Mouse (Mus musculus) right cerebral cortex, postnatal 14 days (tissue): ENCODE results near the gene Stard13.

Experiments used
- DNase-seq: peaks from one replicate; pipeline ENCODE4 v3.0.0; 2022

Stard13 gene

DNA sequence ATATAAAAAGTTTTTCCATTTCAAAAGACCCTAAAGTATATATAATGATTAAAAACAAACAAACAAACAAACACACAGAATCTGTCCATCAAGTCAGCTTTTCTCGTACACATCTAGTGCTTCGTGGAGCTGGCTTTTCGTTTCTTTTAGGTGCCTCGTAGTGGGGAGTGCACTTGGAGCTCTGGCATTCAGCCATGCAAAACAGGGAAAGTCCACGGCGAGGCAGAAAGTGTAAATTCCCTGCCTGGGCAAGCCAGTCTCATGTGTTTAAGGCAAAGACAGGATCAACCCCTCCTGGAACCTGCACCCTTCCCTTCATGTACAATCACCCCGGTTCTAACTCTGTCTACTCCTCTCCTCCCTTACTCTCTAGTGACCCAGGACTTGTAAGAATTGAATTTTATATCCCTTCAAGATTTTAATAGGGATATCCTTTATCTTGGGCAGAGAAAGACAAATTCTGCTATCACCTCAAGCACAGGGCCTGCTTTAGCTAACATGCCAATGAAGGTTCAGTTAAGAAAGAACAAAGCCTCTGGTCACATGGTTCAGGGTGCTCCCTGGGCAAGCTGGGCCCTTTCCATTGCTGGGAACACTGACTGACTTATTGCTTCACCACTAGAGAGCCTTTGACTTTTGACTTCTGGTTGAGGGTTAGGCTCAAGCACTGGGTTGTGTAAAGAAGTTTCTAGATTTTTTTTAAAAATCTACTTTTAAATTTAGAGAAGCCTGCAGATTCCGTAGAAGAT, 98.4 kb downstream of the Stard13 start:
- DNase-seq = no peak

DNA sequence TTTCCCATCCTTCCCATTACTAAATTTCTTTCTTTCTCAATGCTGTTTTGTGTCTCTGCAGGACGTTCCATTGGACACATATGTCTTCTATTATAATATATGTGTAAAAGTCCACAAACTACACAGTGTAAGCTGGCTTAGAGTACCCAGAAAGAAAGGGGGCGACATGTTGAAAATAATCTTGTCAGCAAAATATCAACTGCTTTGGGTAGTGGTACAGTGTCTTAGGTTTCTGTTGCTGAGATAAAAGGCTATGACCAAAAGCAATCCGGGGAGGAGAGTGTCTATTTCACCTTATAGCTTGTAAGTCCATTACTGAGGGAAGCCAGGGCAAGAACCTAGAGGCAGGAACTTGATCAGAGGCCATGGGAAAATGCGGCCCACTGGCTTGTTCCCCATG, 99.4 kb downstream of the Stard13 start:
- DNase-seq = no peak

DNA sequence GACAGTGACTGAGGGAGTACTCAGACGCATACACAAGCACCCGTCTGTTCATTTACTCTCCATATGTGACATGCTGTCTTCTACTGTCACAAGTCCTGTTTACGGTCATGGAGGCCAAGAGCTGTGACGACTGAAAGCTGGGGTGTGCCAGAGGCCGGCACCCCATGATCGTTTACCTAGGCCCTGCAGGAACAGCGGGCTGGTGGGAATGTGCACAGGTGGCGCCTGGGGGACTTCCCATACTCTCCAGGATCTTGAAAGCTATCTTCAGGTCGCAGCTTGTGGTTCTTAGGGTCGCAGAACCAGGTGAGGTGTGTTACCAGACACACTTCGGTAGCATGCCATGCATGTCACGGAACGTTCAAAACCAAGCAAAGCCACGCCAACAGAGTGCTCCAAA, 99.9 kb downstream of the Stard13 start:
- DNase-seq = no peak

DNA sequence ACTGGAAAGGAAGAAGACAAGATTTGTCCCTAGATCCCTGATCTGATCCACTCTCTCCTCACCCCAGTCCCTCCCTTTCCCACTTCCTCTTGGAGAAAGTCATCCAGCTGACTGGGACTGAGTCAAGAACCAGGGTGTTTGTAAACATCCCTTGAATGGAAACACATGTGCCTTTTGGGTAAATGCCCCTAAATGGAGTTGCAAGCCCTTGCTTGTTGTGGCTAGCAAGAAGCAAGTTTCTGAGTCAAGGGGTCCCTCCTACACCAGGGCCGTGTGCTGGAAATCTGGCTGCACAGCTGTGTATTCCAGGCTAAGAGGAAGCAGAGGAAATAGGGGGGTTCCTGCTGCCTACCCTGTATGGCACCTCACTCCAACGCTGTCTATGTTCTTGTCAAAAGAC, 103.9 kb downstream of the Stard13 start:
- no peak for DNase-seq

DNA sequence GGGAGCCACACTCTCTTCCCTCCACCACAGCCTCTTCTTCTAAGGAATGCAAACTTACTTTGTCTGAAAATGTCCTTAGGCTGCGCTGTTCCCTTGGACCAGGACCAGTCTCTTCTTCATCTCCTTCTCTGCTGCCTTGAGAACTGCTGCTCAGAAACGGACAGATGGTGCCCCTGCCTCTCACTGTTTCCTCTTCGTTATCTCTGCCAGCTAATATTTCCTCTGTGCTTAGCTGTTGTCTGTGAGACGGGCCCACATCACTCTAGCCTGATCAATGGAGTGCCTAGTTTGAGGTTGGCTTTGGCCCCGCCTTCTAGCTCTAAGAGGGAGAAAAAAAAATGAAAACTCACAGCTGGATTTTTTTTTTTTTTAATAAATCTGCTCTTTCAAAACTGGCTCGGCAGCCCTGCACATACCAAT, 106.3 kb downstream of the Stard13 start:
- no peak for DNase-seq

DNA sequence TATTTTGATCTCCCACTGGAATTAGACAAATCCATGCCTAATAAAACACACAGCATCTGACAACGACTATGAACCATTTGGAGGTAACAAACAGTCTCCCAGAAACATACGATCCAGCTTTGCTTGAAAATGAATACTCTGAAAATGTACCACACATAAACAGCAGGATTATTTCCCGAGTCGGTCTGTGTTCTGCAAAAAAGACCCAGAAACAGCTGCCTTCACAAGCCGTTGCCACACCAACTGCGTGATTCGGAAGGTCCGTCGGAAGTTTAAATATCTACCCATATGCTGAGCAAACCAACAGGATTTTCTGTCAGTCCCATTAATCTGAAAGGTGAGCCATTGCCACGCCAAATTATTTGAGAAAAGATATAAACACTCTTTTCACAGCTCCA, 107.0 kb downstream of the Stard13 start:
- DNase-seq = no peak

DNA sequence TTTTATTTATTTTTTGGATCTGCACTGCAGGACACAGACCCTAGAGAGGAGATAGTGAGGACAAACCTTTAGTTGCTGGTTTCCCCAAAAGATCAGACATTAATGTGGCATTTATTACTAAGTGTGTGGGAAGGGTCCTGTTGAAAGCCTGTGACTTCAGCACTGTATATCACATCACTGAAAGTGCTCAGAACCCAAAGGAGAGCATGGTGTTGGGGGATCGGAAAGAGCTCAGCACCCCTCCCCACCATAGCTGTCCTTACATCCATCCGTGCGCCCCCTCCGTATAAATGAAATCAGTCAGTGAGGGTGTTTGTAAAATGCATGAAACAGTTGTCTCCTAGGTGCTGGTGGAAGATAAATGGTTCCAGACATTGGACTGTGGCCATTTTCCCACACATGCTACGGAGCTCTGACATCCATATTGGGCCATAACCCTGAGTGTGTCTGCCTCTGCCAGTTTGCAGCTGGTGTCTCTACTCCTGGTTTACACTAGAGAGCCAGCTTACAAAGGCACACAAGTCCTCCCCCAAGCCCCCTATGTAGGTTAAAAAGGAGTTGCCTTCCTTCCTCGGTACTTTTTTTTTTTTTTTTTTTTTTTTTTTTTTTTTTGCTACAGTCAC, 107.5 kb downstream of the Stard13 start:
- no peak for DNase-seq

DNA sequence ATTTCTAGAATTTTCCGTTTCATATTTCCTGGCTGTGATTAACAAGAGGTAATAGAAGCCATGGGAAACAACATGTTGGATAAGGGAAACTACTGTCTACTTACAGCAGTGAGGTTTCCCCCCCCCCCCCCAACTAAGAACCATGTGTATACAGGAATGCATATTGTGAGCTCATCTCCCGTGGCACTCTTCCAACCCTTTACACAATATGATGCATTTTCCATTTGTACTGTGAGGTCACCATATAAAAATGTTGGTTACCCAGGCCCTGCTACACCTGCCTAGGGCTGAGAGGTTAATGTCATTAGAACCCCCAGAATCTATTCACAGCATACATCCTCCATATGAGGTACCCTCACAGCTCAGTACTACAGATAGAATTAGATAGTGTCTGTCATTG, 115.8 kb downstream of the Stard13 start:
- no peak for DNase-seq

DNA sequence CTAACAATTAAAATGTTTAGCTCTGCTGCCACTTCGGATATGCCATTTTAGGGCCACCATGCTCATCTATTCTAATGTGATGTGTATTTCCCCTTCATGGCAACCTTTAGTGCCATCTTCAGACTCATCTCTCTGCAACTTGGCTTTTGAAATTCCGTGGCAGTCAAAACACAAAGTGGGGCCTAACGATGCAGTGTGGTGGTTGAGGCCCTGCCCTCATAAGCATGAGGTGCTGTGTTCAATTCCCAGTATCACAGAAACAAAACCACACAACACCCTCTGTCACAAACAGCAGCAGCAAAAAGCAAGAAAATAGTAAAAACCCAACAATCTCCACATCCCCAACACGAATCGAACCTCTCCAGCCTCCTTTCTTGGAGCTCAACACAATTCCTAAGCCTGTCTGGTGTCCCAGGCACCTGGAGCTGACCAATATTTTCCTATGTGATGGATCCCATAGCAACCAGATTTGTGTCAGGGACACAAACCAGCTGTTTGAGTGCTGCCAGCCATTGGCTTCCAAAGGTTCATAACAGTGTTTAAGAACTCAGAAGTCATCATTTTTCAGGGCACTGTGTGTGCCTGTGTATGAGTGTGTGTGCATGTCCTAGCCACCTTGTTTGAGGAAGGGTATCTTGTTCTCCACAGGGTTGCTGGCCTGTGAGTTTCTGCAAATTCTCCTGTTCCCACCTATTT, 117.3 kb downstream of the Stard13 start:
- DNase-seq = no peak

DNA sequence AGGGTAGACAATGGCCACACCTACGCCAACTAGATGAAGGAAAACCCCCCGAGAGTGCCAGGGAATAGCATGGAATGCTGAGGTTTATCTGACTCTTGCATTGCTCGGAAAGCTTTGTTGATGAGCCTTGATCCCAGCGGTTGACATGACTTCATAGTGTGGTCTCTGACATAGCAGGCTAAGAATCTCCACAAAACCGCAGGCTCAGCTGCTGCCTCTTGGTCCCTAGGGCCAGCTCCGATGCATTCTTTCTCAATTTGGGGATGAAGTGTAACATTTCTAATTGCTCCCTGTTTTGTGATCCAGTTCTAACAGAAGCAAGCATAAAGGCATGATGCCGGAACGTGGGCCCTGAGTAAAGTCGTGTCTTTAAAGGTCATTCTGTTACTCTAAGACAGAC, 120.9 kb downstream of the Stard13 start:
- DNase-seq = no peak

DNA sequence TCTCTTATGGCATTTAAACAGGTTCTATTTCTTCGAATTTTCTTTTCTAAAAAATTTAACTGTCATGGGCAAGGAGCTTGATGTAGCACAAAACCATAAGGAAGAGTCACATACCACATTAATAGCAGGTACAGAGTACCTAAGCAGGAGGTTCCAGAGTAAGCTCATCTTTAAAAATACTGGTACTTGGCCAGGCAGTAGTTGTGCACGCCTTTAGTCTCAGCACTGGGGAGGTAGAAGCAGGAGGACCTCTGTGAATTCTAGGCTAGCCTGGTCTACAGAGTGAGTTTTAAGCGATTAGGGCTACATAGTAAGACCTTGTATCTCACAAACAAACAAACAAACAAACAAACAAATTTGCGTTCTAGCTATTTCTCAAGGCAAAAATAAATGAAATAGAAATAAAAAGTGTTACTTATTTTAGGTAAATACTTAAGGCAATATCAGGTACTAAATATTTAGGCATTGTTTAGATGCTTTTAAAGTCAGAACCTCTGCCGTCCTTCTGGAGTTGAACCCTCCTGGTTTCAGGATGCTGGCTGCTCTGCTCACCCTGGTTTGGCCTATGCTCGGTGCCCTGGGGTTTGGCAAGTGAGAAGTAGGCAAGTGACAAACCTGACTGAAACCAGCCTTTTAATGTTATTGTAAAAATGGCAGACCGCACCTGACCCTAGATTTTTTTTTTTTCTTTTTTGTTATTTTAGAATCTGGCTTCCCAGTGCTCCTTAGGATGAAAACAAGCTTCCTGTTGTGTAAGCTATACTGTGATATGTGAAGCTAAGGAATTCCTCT, 122.4 kb downstream of the Stard13 start:
- no peak for DNase-seq

DNA sequence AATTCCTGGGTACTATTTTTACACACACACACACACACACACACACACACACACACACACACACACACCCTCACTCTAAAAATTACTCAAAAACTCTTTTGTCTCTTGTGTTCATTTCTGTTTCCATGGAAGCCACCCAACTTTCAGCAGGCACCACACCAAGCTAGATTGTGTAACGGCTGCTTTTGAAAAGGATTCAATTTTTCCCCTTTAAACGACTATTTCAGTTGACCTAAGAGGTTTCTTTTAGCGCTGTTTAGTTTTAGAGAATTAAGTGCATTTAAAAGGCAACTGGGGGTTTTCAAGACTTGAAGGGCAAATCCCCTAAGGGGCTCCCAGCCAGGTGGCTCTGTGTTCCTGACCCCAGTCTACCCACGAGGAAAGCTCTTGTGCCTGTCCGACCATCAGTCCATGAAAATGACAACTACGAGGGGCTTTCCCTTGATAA, 123.2 kb downstream of the Stard13 start:
- peak; percentile 23 for DNase-seq

DNA sequence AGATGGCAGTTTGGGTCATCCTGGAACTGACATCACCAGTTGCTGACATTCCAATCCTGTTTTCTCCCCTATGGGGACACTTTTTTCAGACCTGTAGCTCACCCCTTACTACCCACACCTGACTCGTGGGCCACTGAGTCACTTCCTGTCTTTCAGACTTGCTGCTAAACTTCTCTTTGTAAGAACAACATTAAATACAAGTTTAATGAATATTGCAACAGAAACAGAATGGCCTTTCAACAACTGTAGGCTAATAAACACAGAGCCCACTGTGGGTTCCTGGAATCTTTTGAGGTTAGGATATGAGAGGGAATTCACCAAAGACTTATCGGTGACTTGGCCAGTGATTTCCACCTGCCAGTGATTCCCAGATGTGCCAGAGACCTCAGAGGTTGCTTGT, 123.8 kb downstream of the Stard13 start:
- DNase-seq = no peak

DNA sequence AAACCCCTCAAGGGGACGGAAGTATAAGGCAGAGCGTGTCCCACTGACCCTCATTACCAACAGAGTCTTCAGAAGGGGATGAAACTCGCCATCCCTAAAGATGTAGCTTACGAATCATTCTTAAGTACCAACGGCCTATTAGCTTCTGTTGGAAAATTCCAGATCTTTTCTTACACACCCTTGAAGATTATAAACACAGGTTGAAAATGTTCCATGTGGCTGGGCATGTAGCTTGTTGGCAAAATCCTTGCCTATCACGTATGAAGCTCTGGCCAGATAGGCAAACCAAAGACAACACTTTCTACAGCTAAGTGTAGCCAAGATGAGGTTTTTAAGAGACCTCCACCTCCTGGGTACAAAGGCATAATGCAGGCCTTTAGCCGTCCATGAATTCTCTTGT, 124.7 kb downstream of the Stard13 start:
- no peak for DNase-seq

DNA sequence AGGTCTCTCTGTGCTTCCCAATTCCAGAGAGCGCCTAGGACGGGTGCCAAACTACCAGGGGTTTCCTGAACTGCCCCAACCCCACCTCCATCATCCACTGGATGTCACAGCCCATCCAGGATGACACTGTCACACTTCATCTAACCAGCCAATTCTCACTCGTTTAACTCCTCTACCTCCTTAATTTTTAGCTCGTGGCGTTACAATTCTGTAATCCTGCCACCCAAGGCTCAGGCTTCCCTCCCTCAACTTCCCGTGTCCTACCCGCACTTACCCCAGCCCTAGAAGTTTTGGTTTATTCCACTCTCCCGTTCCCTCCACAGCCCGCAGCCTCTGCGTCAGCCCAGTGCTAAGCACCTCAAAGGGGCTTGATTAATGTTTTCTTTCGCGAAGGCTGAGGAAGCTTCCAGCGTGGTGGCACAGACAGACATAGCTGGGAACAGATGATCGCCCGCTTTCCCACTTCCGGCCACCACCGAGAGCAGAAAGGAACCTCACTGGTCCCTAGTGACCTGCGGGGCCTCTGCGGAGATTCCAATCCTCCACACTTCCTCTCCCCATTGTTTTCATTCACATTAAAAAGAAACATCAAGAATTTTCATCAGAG, 125.2 kb downstream of the Stard13 start:
- no peak for DNase-seq

DNA sequence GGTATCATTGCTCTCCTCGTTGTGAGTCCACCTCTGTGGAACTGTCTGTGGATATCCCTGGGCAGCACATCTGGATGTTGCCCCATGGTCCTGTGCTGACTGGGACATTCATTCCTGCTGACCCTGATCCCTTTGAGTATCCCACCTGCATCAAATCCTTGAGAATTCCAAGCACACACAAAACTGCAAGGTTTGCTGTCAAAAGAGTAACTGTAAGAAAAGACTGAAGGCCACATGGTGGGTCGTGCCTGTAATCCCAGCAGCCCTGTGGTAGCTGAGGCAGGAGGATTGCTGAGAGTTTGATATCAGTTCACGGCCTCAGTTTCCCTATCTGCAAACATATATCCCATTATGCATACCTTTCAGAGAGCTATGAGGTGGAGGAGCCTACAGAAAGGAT, 126.8 kb downstream of the Stard13 start:
- no peak for DNase-seq

DNA sequence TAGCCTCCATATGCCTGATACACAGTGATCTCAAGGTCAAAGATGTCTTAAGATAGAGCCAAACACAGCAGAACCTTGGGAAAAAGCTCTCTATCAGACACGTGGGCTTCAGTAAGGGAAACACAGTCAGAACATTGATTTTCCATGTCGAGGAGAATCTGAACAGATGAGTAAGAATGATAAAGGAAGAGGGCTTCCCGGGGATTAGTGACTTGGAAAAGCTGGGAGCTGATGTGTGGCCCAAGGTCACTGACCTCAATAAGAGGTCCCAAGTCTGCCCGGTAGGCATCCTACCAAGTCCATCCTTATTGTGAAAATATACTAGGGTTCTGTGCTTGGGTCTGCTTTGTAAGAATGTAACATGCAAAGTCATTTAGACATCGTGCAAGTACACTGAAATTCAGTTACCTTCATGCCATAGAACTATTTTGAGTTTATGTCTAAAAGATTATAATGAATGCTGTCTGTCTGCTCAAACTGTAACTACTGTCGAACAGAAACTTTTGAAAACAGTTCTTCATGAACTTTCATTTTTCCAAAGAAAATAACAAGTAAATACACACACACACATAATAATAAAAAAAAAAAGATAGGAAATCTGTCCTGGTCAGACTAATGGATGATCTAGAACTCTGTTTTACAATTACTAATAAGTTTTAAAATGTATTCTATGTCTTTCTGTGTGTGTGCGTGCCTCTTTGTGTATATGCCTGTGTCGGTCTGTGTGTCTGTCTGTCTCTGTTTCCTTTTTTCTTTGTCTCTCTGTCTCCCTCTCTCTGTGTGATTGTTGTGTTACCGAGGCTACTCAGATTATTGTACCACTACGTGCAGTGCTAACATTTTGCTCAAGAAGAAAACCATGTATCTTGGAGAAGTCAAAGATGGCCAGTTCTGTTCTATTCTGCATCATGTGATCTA, 128.3 kb downstream of the Stard13 start:
- no peak for DNase-seq

DNA sequence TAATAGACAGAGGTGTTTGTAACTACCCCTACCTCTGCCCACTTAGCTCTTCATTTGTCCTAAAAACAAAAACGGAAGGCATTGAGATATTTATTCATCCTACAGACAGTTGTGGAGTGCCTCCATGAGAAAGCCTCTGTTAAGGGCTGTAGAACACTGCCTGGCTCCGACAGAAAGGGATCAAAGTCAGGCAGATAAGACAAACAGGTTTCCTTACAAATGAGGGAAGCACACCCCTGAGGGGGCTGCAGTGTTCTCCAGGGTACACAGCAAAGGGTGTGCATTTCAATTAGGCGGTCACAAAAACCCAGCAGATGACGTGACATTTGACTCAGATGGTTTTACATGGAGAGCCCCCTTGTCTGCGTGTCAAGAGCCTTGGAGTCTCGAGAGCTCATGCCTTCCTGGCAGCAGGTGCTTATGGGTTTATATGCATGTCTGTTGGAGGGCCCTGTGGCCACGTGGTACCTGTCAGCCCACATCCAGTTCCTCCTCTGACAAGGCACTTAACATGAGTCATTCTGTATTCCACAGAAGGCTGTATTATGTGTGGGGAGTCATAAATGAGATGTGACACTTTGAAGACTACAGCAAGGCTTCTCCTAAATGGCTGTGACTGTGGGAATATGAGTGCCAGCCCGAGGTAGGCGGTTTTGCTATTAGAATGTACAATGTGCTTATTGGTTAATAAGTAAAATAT, 129.1 kb downstream of the Stard13 start:
- DNase-seq = no peak

DNA sequence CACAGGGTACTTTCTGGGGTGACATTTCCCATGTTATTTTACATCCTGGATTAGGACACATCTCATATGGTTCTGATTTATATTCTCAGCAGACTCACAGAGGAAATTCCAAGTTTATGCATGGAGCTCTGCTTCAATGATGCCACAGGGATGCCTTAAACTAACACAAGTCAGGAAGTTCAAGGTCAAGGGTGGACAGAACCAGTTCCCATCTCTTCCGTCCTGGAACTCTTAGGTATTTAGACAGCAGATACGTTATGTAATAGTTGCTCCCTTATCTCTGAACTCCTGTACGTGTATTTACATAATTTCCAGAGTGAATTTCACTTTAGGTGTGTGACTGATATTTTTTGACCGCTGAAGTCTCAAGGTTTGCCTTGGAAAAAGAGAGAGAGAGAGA, 130.4 kb downstream of the Stard13 start:
- DNase-seq = no peak

DNA sequence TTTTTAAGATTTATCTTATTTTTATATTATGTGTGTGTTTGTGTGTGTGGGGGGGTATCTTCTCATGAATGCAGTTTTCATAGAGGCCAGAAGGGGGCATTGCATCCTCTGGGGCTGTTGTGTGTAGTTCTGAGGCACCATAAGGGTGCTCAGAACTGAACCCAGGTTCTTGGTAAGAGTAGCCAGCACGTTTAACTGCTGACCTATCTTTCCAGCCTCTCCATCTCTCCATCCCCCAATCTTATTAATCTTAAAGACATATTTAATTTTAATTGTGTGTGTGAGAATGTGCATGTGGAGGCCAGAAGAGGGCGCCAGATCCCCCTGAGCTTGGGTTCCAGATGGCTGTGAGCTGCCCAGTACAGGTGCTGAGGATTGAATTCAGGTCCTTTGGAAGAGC, 131.4 kb downstream of the Stard13 start:
- no peak for DNase-seq

DNA sequence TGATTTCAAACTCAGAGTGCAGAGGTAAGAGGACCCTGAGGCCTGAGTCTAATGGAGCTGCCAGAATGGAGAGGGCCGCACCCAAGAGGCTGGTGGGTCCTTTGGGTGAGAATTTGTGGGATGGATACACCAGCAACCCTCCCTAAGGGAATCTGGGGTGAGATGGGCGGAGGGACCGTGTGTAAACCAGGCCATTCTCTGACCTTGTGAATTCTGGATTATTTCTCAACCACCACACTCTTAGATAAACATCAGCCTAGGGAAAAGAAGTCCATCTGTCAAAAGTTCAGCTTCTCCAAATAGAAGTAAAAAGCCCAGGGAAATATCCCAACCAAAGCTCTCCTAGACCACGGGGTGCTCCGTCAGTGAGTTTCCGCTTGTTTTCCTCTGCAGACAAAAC, 137.6 kb downstream of the Stard13 start:
- no peak for DNase-seq
